Mouse (Mus musculus): ENCODE data around the gene Tmem178b. TPM values are rescaled to one million over a fixed set of nuclear protein-coding genes. Genes with fewer than 3 reads are reported as not detected.
A peak's percentile ranks its signal among the peaks of the same experiment; 100 is the strongest.

Gene Tmem178b
- polyA plus RNA-seq, 1 experiment from 2014 or later: 32.4 TPM

DNA sequence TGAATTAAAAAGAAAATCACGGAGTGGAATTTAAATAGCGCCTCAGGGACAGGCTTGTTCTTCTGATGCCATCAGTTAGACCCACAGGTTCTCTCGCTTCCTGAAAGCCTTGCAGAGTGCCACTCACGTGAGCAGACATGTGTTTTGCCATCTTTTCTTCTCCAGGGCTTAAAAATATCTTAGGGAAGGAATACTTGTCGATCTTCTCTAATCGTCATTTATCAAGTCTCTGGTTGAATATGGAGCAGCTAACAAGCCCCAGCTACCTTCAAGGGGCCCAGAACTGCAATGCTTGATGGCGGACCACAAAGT is 189.1 kb downstream of the Tmem178b start:
- Histone ChIP-seq H3K27me3 (replicated peaks) (no peaks in the 10 kb centered on the region), H3K9me3 (replicated peaks) (no peaks in the 10 kb centered on the region), H3K4me2 (no peak overlapping the region), H3K27ac (replicated peaks) (no peak overlapping the region), H3K36me3 (no peaks in the 10 kb centered on the region), H3K4me1 (peaks cover 19% of the 10 kb centered on the region), H3K4me3 (replicated peaks) (no peak overlapping the region), H3K9ac (replicated peaks) (no peak overlapping the region)
- ATAC-seq (ENCODE audit: low FRiP score): no peak
- WGBS: 73% methylated on average over 7 of the region's 7 CpGs

DNA sequence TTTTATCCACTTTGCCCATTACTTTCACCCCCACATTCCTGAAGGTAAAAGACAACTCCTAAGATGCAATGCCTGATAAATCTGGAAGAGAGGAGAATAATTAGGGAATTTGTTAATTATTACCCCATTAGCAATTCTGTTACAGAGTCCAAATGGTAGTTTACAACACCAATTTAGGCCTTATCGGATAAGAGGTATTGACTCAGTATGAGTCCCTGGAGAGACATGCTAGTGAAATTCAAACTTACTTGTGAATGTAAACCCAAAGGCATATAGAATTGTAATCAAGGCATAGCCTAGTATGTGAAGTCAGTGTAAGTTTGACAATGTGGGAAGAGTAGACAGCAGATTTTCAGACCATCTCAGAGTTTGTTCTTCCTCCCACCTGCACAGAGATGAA is 190.4 kb downstream of the Tmem178b start:
- Histone ChIP-seq H3K9me3 (replicated peaks) (no peaks in the 10 kb centered on the region), H3K27me3 (replicated peaks) (no peaks in the 10 kb centered on the region), H3K4me2 (no peak overlapping the region), H3K9ac (replicated peaks) (no peak overlapping the region), H3K4me1 (peaks cover 23% of the 10 kb centered on the region), H3K27ac (replicated peaks) (no peak overlapping the region), H3K4me3 (replicated peaks) (no peak overlapping the region), H3K36me3 (no peaks in the 10 kb centered on the region)
- no peak for ATAC-seq (ENCODE audit: low FRiP score)
- 47% methylated on average over 1 of the region's 1 CpGs for WGBS

DNA sequence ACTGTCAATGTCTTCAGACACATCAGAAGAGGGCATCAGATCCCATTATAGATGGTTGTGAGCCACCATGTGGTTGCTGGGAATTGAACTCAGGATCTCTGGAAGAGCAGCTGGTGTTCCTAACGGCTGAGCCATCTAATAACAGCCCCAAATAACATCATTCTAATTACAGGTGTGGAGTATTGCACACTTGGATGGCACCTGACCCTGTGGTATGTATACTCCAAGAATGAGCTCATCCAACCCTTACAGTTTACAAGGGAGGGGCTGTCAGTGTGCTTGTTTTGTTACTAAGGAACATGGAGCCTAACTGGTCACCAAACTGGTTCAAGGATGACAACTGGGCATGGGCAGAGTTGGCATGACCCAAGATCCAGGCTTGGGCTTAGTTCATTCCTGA is 190.8 kb downstream of the Tmem178b start:
- no peaks in the 10 kb centered on the region for H3K27me3 ChIP-seq (replicated peaks)
- H3K4me1 ChIP-seq: peaks cover 23% of the 10 kb centered on the region
- H3K4me2 ChIP-seq: no peak overlapping the region
- H3K9ac ChIP-seq (replicated peaks): no peak overlapping the region
- 63% methylated on average over 1 of the region's 1 CpGs for WGBS
- no peak overlapping the region for H3K27ac ChIP-seq (replicated peaks)
- H3K36me3 ChIP-seq: no peaks in the 10 kb centered on the region
- no peak overlapping the region for H3K4me3 ChIP-seq (replicated peaks)
- no peak for ATAC-seq (ENCODE audit: low FRiP score)
- H3K9me3 ChIP-seq (replicated peaks): no peaks in the 10 kb centered on the region

DNA sequence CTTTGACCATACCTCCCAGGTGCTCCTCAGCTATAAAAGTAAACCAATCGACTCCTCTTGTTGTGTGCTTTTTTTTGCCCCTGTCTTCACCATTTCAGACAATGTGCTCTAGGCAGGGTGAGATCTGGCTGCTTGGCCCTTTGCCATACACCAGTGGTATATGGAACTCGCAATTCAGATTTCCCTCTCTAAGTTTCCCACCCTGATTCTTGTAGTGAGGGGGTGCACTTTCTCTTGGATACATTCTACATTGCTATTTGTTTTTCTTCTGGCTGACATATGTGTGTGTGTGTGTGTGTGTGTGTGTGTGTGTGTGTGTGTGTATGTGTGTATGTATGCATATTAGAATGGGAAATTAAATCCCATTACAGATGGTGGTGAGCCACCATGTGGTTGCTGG is 191.3 kb downstream of the Tmem178b start:
- H3K4me3 ChIP-seq (replicated peaks): no peak overlapping the region
- no peaks in the 10 kb centered on the region for H3K36me3 ChIP-seq
- ATAC-seq (ENCODE audit: low FRiP score): no peak
- H3K27ac ChIP-seq (replicated peaks): no peak overlapping the region
- no peaks in the 10 kb centered on the region for H3K27me3 ChIP-seq (replicated peaks)
- H3K4me1 ChIP-seq: peaks cover 23% of the 10 kb centered on the region
- H3K9me3 ChIP-seq (replicated peaks): no peaks in the 10 kb centered on the region
- 65% methylated on average over 2 of the region's 2 CpGs for WGBS
- H3K4me2 ChIP-seq: no peak overlapping the region
- no peak overlapping the region for H3K9ac ChIP-seq (replicated peaks)

DNA sequence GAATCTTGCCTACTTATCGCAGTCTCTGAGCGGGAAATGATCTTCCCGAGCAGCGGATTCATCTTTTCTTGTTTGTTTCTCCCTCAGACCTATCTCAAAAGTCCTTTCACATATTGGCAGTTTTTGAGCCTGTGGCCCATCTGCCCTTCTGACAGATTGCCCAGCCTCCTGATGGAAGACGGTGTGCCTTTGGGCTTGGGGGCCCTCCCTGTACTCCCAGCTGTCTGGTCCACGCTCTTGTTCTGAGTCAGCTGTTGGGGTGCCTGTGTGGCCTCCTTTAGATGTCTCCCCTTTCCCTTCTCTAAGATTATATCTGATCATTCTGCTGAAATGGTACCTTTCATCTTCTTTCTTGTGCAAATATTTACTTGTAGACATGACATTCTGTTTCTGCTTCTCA is 195.4 kb downstream of the Tmem178b start:
- Histone ChIP-seq H3K9me3 (replicated peaks) (no peaks in the 10 kb centered on the region), H3K27ac (replicated peaks) (0 out of 2 replicates have a peak overlapping the region, but pooled peaks have one; percentile 37), H3K27me3 (replicated peaks) (no peaks in the 10 kb centered on the region), H3K4me3 (replicated peaks) (no peak overlapping the region), H3K4me2 (no peak overlapping the region), H3K36me3 (no peaks in the 10 kb centered on the region), H3K9ac (replicated peaks) (no peak overlapping the region), H3K4me1 (peaks cover 8% of the 10 kb centered on the region; the same call in 1 of the 2 replicates)
- WGBS: 67% methylated on average over 6 of the region's 6 CpGs
- no peak for ATAC-seq (ENCODE audit: low FRiP score)

DNA sequence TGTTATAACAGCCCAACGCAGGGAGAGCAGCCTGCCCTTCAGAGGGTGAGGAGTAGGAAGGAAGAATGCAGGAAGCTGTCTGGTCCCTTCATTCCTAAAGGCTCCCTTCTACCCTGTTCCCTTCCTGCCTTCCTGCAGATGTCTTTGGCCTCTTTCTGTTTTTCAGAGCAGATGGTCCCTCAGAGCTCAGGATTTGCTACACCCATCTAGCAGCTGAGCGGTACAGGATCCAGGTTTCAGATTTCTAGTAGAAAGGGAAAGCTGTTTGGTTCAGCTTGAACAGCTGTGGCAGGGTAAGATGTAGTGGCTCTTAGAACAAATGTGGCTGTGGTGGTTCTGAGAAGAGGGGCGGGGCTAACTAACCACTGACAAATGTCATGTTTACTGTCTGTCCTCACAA is 197.9 kb downstream of the Tmem178b start:
- no peak for ATAC-seq (ENCODE audit: low FRiP score)
- Histone ChIP-seq H3K27ac (replicated peaks) (peak overlapping the region; percentile 37; the same call in 1 of the 2 replicates), H3K36me3 (no peaks in the 10 kb centered on the region), H3K9me3 (replicated peaks) (no peaks in the 10 kb centered on the region), H3K27me3 (replicated peaks) (no peaks in the 10 kb centered on the region), H3K9ac (replicated peaks) (no peak overlapping the region), H3K4me3 (replicated peaks) (no peak overlapping the region), H3K4me2 (no peak overlapping the region), H3K4me1 (peaks cover 14% of the 10 kb centered on the region)
- 70% methylated on average over 3 of the region's 3 CpGs for WGBS

DNA sequence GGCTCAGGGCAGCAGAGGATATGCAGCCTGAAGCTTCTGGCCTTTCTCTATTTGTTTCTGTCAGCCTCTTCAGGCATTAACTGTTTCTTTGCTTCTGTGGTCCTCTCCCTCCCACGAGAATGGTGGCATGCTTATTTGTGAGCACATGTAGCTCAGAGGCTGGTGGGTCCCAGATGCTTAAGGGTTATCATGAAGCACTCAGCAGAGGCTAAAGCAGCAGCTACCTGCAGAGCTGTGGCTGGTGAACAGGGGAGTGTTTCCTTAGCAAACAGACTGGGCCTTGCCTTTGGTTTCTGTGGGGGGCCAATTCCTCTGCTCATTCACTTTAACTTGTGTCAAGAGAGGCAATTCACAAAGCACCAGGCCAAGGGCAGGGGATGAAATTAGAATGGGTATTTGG is 203.0 kb downstream of the Tmem178b start:
- H3K9ac ChIP-seq (replicated peaks): no peak overlapping the region
- ATAC-seq (ENCODE audit: low FRiP score): no peak
- no peak overlapping the region for H3K4me3 ChIP-seq (replicated peaks)
- 33% methylated on average over 1 of the region's 1 CpGs for WGBS
- no peaks in the 10 kb centered on the region for H3K36me3 ChIP-seq
- H3K4me2 ChIP-seq: no peak overlapping the region
- H3K27me3 ChIP-seq (replicated peaks): no peaks in the 10 kb centered on the region
- H3K27ac ChIP-seq (replicated peaks): 0 out of 2 replicates have a peak overlapping the region, but pooled peaks have one; percentile 15
- no peaks in the 10 kb centered on the region for H3K9me3 ChIP-seq (replicated peaks)
- H3K4me1 ChIP-seq: peaks cover 25% of the 10 kb centered on the region

DNA sequence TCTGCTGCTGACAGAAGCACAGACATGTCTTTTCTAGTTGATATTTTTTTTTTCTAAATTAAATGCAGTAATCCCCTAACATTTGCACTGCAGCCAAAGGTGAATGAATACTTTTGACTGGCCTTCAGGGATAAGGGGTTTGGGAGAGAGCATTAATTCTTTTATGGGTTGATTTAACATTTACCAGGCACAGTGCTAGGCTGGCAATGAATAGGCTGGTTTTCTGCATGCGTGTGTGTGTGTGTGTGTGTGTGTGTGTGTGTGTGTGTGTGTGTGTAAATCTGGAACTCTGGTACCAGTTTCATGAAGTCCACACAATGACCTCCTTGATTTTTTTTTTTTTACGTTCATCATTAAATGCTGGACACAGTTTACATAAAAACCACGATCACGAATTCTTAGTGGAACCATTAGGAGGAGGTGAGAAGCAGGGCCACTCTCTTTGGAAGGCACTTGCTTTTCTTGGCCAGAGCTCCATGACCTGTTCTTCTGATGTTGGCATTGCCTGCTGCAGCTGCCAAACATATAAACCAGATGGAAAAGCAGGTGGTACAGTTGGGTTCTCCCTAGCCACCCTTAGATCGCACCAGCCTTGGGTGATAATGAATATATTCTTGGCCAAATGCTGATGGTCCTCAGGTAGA is 203.7 kb downstream of the Tmem178b start:
- Histone ChIP-seq H3K9me3 (replicated peaks) (no peaks in the 10 kb centered on the region), H3K27ac (replicated peaks) (0 out of 2 replicates have a peak overlapping the region, but pooled peaks have one; percentile 15), H3K4me3 (replicated peaks) (no peak overlapping the region), H3K36me3 (no peaks in the 10 kb centered on the region), H3K27me3 (replicated peaks) (no peaks in the 10 kb centered on the region), H3K4me1 (peaks cover 24% of the 10 kb centered on the region), H3K4me2 (no peak overlapping the region), H3K9ac (replicated peaks) (no peak overlapping the region)
- no peak for ATAC-seq (ENCODE audit: low FRiP score)
- WGBS: 84% methylated on average over 5 of the region's 5 CpGs

DNA sequence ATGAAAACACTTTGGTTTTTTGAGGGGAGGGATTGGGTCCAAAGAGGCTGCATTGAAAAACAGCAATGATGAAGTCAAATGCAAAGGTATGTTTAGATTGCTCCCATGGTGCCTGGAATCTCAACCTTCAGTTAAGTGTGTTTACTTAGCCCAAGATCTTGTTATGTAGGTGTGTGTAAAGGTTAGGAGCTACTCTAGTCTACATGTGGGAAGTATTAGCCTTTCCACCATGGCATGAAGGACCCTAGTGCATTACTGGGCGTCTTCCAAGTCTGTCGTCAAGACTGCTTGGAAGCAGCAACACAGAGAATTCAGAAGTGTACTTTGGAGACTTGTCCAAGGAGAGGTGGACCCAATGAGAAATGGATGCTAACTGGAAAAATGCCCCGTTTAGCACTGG is 205.3 kb downstream of the Tmem178b start:
- H3K9me3 ChIP-seq (replicated peaks): no peaks in the 10 kb centered on the region
- no peak overlapping the region for H3K4me3 ChIP-seq (replicated peaks)
- no peak overlapping the region for H3K27ac ChIP-seq (replicated peaks)
- H3K4me2 ChIP-seq: no peak overlapping the region
- H3K9ac ChIP-seq (replicated peaks): no peak overlapping the region
- H3K27me3 ChIP-seq (replicated peaks): no peaks in the 10 kb centered on the region
- no peak for ATAC-seq (ENCODE audit: low FRiP score)
- H3K36me3 ChIP-seq: no peaks in the 10 kb centered on the region
- WGBS: 88% methylated on average over 3 of the region's 3 CpGs
- peaks cover 34% of the 10 kb centered on the region for H3K4me1 ChIP-seq

DNA sequence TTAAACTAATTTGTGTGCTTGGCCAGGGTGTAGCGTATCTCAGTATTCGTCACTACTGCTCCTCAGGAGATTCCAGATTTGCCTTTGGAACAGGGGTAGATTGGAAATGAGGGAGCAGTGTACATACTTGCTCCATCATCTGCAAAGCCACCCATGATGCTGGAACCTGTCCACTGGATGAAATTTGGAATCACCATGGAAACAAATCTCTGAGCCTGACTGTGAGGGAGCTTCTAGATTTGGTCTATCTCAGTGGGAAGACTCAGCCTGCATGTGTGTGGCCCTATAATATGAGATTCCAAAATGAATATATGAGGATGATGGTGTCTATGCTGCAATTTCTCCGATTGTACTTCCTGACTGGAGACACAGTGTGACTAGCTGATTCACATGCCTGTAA is 210.7 kb downstream of the Tmem178b start:
- no peak for ATAC-seq (ENCODE audit: low FRiP score)

DNA sequence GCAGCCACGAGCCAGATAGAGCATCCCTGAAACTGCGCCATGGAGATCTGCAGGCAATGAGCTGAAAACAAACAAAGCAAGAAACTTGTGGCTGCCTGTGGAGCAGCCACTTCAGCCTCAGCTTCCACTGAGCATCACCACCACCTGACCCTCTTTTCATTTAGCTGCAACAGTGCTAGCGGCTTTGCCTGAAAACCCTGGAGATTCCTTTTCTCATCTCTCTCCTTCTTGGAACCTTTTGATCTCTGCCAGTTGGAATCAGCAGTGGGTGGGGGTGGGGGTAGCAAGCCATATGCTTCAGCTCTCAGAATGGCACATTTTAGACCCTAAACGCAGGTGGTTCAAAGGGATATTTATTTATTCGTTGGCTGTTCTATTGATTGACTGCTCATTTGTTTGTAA is 218.2 kb downstream of the Tmem178b start:
- ATAC-seq (ENCODE audit: low FRiP score): peak; percentile 49; the same call in 1 of the 2 replicates
- WGBS: 25% methylated on average over 5 of the region's 5 CpGs
- Histone ChIP-seq H3K36me3 (no peaks in the 10 kb centered on the region), H3K9me3 (replicated peaks) (no peaks in the 10 kb centered on the region), H3K4me2 (no peak overlapping the region), H3K9ac (replicated peaks) (no peak overlapping the region), H3K27ac (replicated peaks) (peak overlapping the region; percentile 51; the same call in 1 of the 2 replicates), H3K4me1 (peaks cover 10% of the 10 kb centered on the region), H3K4me3 (replicated peaks) (no peak overlapping the region), H3K27me3 (replicated peaks) (no peaks in the 10 kb centered on the region)

More for the DNA sequence above, 210.7 kb downstream of the Tmem178b start:
- Histone ChIP-seq H3K36me3 (no peaks in the 10 kb centered on the region), H3K4me1 (peaks cover 16% of the 10 kb centered on the region; the same call in 1 of the 2 replicates), H3K4me2 (no peak overlapping the region), H3K27me3 (replicated peaks) (no peaks in the 10 kb centered on the region), H3K9ac (replicated peaks) (no peak overlapping the region), H3K4me3 (replicated peaks) (no peak overlapping the region), H3K9me3 (replicated peaks) (no peaks in the 10 kb centered on the region), H3K27ac (replicated peaks) (no peak overlapping the region)
- WGBS: 86% methylated on average over 3 of the region's 3 CpGs

DNA sequence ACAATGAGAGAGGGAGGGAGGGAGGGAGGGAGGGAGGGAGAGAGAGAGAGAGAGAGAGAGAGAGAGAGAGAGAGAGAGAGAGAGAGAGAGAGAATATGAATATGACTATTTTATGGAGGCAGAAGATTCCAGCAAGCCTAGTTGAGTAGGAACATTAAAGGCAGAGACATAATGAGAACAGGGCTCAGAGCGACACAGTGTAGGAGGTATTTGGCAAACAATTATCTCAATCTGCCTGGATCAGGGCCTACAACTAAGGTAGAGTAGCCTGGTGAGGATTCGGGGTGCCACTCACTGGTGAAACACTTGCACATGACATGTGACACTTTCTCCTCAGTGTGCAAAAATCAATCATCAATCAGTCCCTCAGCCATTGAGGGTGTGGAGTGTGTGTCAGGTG is 225.4 kb downstream of the Tmem178b start:
- 80% methylated on average over 2 of the region's 2 CpGs for WGBS
- Histone ChIP-seq H3K4me2 (no peak overlapping the region), H3K27ac (replicated peaks) (no peak overlapping the region), H3K9ac (replicated peaks) (no peak overlapping the region), H3K36me3 (no peaks in the 10 kb centered on the region), H3K4me3 (replicated peaks) (no peak overlapping the region), H3K9me3 (replicated peaks) (no peaks in the 10 kb centered on the region), H3K27me3 (replicated peaks) (no peaks in the 10 kb centered on the region), H3K4me1 (peaks cover 13% of the 10 kb centered on the region)
- ATAC-seq (ENCODE audit: low FRiP score): no peak
